Mouse (Mus musculus) 3134 (cell line): ENCODE data around the gene Slc22a22.
"Not testable (repeated sequence)": the region's sequence is repeated elsewhere in the genome, so short reads cannot be mapped to it uniquely, and the experiment has no call there.

Source experiments
- DNase-seq: peaks from one replicate; pipeline ENCODE4 v3.0.0-alpha.2; 2011; ENCODE audit warnings: low spot score; ENCODE audit not compliant: insufficient read length; ENCODE audit errors: extremely low read depth

Gene Slc22a22

GRCm38 (mm10) chr15:57394053-57394452, 83.4 kb downstream of the Slc22a22 start:
- no peak for DNase-seq

- DNase-seq: no peak
Observed at GRCm38 (mm10) chr15:57380381-57380780, 97.0 kb downstream of the Slc22a22 start.

- no peak for DNase-seq
Observed at GRCm38 (mm10) chr15:57366446-57366845, 111.0 kb downstream of the Slc22a22 start.

- DNase-seq: no peak
Observed at GRCm38 (mm10) chr15:57355278-57355677, 122.1 kb downstream of the Slc22a22 start.

GRCm38 (mm10) chr15:57340499-57340898, 136.9 kb downstream of the Slc22a22 start:
- no peak for DNase-seq

- DNase-seq: no peak
Observed at GRCm38 (mm10) chr15:57331326-57331725, 146.1 kb downstream of the Slc22a22 start.

- no peak for DNase-seq
Observed at GRCm38 (mm10) chr15:57318001-57318400, 159.4 kb downstream of the Slc22a22 start.

GRCm38 (mm10) chr15:57316486-57316885, 160.9 kb downstream of the Slc22a22 start:
- no peak for DNase-seq

- DNase-seq: no peak
Observed at GRCm38 (mm10) chr15:57302710-57303109, 174.7 kb downstream of the Slc22a22 start.

- DNase-seq: no peak
Observed at GRCm38 (mm10) chr15:57278505-57278904, 198.9 kb downstream of the Slc22a22 start.

GRCm38 (mm10) chr15:57276411-57276810, 201.0 kb downstream of the Slc22a22 start:
- DNase-seq: no peak

- DNase-seq: not testable (repeated sequence)
Observed at GRCm38 (mm10) chr15:57240061-57240460, 237.4 kb downstream of the Slc22a22 start.

- no peak for DNase-seq
Observed at GRCm38 (mm10) chr15:57230439-57230838, 247.0 kb downstream of the Slc22a22 start.

- DNase-seq: no peak
Observed at GRCm38 (mm10) chr15:57205315-57205714, 272.1 kb downstream of the Slc22a22 start.

GRCm38 (mm10) chr15:57204444-57204930, 272.9 kb downstream of the Slc22a22 start:
- DNase-seq: no peak
